Mouse (Mus musculus) midbrain, embryonic 11.5 days (tissue): ENCODE data around the gene Eprs. TPM values are rescaled to one million over a fixed set of nuclear protein-coding genes. Genes with fewer than 3 reads are reported as not detected.

ENCODE experiments used
- ATAC-seq: fragments of 200-750 bp; cut with Nextera tagmentation; 2 replicates; pipeline ENCODE4 v1.8.0; 2017; ENCODE audit warnings: moderate TSS enrichment, moderate library complexity; ENCODE audit not compliant: low FRiP score
- DNase-seq: peaks from one replicate; pipeline ENCODE4 v3.0.0; 2015; ENCODE audit warnings: low spot score; ENCODE audit errors: missing footprints
- H3K27ac ChIP-seq: fragments of 300-500 bp; sonication (generic); 2 replicates; pipeline ENCODE4 v1.5.1; 2014; ENCODE audit warnings: low read depth, low read length
- H3K27me3 ChIP-seq: fragments of 300-500 bp; sonication (generic); 2 replicates; pipeline ENCODE4 v1.6.1; 2014; ENCODE audit warnings: mild to moderate bottlenecking, low read length, moderate library complexity, mixed read lengths; ENCODE audit not compliant: control insufficient read depth, insufficient read depth
- H3K36me3 ChIP-seq: fragments of 300-500 bp; sonication (generic); 2 replicates; pipeline ENCODE4 v1.6.1; 2014; ENCODE audit warnings: mild to moderate bottlenecking, low read length, moderate library complexity, mixed read lengths; ENCODE audit not compliant: control insufficient read depth, insufficient read depth
- H3K4me1 ChIP-seq: fragments of 300-500 bp; sonication (generic); 2 replicates; pipeline ENCODE4 v1.6.1; 2014; ENCODE audit warnings: low read length; ENCODE audit not compliant: control insufficient read depth, insufficient read depth
- H3K4me2 ChIP-seq: fragments of 300-500 bp; sonication (generic); 2 replicates; pipeline ENCODE4 v1.6.1; 2014; ENCODE audit warnings: mild to moderate bottlenecking, moderate library complexity
- H3K4me3 ChIP-seq: fragments of 300-500 bp; sonication (generic); 2 replicates; pipeline ENCODE4 v1.5.1; 2014; ENCODE audit warnings: low read depth, low read length
- H3K9ac ChIP-seq: fragments of 300-500 bp; sonication (generic); 2 replicates; pipeline ENCODE4 v1.6.1; 2014; ENCODE audit warnings: low read length
- H3K9me3 ChIP-seq: fragments of 300-500 bp; sonication (generic); 2 replicates; pipeline ENCODE4 v1.6.1; 2016; ENCODE audit warnings: low read length; ENCODE audit not compliant: control insufficient read depth
- WGBS: fragments of 180-500 bp; shearing (Covaris S2); extraction: QIAGEN DNeasy Blood & Tissue Kit; methylation state at CpG from one replicate; pipeline ENCODE4 v1.1.7; 2014; 5-methylcytosine and 5-hydroxymethylcytosine counted together
- microRNA counts: library from miRNA; unstranded; fragments of <30 nt; microRNA quantifications from one replicate; lab custom pipeline; 2015
- microRNA-seq: library from miRNA; unstranded; fragments of <30 nt; microRNA quantifications from one replicate; pipeline ENCODE4, GENCODE M21; 2017
- polyA plus RNA-seq: library from polyadenylated mRNA; unstranded; fragments of >200 nt; fragmentation: Nextera tagmentation; extraction: Ambion mirVana; gene quantifications from 2 replicates; pipeline ENCODE4 v1.2.1, GENCODE M21; 2014

The Eprs gene
- polyA plus RNA-seq, 1 experiment from 2014 or later, result 140 TPM

GRCm38 (mm10) chr1:185469551-185470021 lies 106.7 kb downstream of the Eprs start:
- Histone ChIP-seq H3K4me1 (no peaks in the 10 kb centered on the region), H3K9me3 (no peaks in the 10 kb centered on the region), H3K27ac (no peak overlapping the region), H3K4me2 (no peak overlapping the region), H3K27me3 (no peaks in the 10 kb centered on the region), H3K36me3 (no peaks in the 10 kb centered on the region), H3K9ac (no peak overlapping the region), H3K4me3 (no peak overlapping the region)
- 79% methylated on average over 8 of the region's 8 CpGs for WGBS
- DNase-seq, result no peak
- ATAC-seq, result no peak

DNA sequence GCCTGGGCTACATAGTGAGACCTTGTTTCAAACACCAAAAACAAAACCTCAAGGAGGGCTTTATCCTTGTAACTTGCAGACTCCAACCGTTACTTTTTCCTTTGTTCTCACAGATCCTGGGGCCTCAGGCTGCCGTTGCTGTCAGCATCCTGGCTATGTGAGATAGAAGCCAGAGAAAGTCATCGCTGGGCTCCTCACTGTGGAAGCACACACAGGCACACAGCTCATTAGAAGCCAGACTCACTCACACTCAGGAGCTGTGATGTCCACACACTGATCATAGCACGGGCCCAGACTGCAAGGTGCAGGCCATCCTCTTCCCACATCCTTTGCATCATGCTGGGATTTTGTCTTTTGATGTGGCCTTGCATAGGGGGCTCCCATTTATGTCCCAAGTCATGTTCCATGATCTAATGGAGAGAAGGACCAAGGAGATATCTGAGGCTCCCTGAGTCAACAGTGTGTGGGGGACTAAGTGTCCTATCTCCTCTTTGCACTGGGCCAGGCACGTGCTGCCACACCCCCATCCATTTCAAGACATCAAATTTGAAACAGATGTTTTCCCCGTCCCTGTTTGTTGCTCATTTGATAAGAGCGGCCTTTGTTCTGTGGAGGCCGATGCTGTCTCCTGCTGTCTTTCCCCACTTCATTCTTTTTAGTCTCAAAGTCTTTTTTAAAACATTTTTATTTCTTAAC lies 109.3 kb downstream of the Eprs start:
- Histone ChIP-seq H3K4me1 (no peaks in the 10 kb centered on the region), H3K9me3 (no peaks in the 10 kb centered on the region), H3K4me3 (no peak overlapping the region), H3K27ac (no peak overlapping the region), H3K4me2 (no peak overlapping the region), H3K9ac (no peak overlapping the region), H3K27me3 (no peaks in the 10 kb centered on the region), H3K36me3 (no peaks in the 10 kb centered on the region)
- WGBS, result 64% methylated on average over 8 of the region's 8 CpGs
- ATAC-seq (no peak), DNase-seq (no peak)

DNA sequence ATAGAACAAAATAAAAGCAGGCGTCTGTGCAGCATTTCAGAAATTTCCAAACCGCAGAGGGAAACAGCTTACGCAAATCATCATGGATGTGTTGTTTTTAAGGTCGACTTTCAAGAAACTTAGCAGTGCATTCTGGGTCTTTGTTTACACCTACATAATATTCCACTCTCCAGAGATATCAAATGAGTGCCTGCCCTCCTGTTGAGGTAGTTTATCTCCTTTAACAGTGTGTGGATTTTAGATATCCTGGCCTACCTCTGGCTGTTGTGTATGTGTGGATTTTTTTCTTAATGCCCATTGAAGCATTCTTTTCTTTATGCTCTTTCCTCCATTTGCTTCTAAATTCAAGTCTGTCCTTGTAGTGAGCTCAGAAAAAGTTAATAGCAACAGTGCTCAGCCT lies 109.9 kb downstream of the Eprs start:
- Histone ChIP-seq H3K9ac (no peak overlapping the region), H3K36me3 (no peaks in the 10 kb centered on the region), H3K4me2 (no peak overlapping the region), H3K27me3 (no peaks in the 10 kb centered on the region), H3K27ac (no peak overlapping the region), H3K4me3 (no peak overlapping the region), H3K9me3 (no peaks in the 10 kb centered on the region), H3K4me1 (no peaks in the 10 kb centered on the region)
- WGBS, result 85% methylated on average over 4 of the region's 4 CpGs
- ATAC-seq (no peak), DNase-seq (no peak)

- DNase-seq (no peak), ATAC-seq (no peak)
- Histone ChIP-seq H3K27ac (no peak overlapping the region), H3K36me3 (no peaks in the 10 kb centered on the region), H3K9me3 (no peaks in the 10 kb centered on the region), H3K27me3 (no peaks in the 10 kb centered on the region), H3K4me3 (no peak overlapping the region), H3K9ac (no peak overlapping the region), H3K4me1 (no peaks in the 10 kb centered on the region), H3K4me2 (no peak overlapping the region)
- WGBS, result 95% methylated on average over 1 of the region's 1 CpGs
These were observed 110.6 kb downstream of the Eprs start for GRCm38 (mm10) chr1:185473437-185473836.

MicroRNAs encoded within 50 kb of the gene (microRNA counts, 519-probe panel; counts per million panel counts)
- 1,880 counts per million, percentile 3 among the panel's probes with 10 or more counts for microRNA mmu-miR-194 (lab: Ali Mortazavi, UCI)

Small RNAs within 50 kb of the gene (microRNA-seq; reads per million reads assigned to microRNA genes)
- gene Mir194-1 (1.1 reads per million), gene Mir215 (not detected)

Other genes with a start within 250 kb of the Eprs start
- gene Rab3gap2, start 158.9 kb upstream of the Eprs start, polyA plus RNA-seq, result 21.0 and 22.3 TPM in 2 replicates
- gene Iars2, start 33.6 kb upstream of the Eprs start, polyA plus RNA-seq, result 24.3 and 26.3 TPM in 2 replicates
- gene Bpnt1, start 30.9 kb upstream of the Eprs start, polyA plus RNA-seq, result 22.5 and 26.3 TPM in 2 replicates
- 1.7 and 2.2 TPM in 2 replicates for gene Slc30a10, start 91.8 kb downstream of the Eprs start, polyA plus RNA-seq